Mouse (Mus musculus) embryonic facial prominence, embryonic 15.5 days (tissue): ENCODE measurements around the gene Dhdds. TPM values are rescaled to one million over a fixed set of nuclear protein-coding genes. Genes with fewer than 3 reads are reported as not detected.
"Not testable (repeated sequence)": the region's sequence is repeated elsewhere in the genome, so short reads cannot be mapped to it uniquely, and the experiment has no call there.

ENCODE experiments used
- ATAC-seq: fragments of 200-750 bp; cut with Nextera tagmentation; 2 replicates; pipeline ENCODE4 v1.8.0; 2017; ENCODE audit warnings: low read depth, moderate TSS enrichment; ENCODE audit not compliant: insufficient number of reproducible peaks, low FRiP score, low TSS enrichment
- H3K27ac ChIP-seq: fragments of 300-500 bp; sonication (generic); replicated peaks from 2 replicates; pipeline ENCODE4 v1.5.1; 2015; ENCODE audit warnings: mild to moderate bottlenecking, inconsistent platforms
- H3K27me3 ChIP-seq: fragments of 300-500 bp; sonication (generic); 2 replicates; pipeline ENCODE4 v1.6.1; 2015; ENCODE audit warnings: inconsistent platforms
- H3K36me3 ChIP-seq: fragments of 300-500 bp; sonication (generic); 2 replicates; pipeline ENCODE4 v1.6.1; 2015; ENCODE audit warnings: mild to moderate bottlenecking, inconsistent platforms
- H3K4me1 ChIP-seq: fragments of 300-500 bp; sonication (generic); 2 replicates; pipeline ENCODE4 v1.6.1; 2015; ENCODE audit warnings: inconsistent platforms
- H3K4me2 ChIP-seq: fragments of 300-500 bp; sonication (generic); replicated peaks from 2 replicates; pipeline ENCODE4 v1.6.1; 2015; ENCODE audit warnings: mild to moderate bottlenecking, inconsistent platforms
- H3K4me3 ChIP-seq: fragments of 300-500 bp; sonication (generic); replicated peaks from 2 replicates; pipeline ENCODE4 v1.5.1; 2015; ENCODE audit warnings: mild to moderate bottlenecking, inconsistent platforms
- H3K9ac ChIP-seq: fragments of 300-500 bp; sonication (generic); 2 replicates; pipeline ENCODE4 v1.6.1; 2015; ENCODE audit warnings: inconsistent platforms
- H3K9me3 ChIP-seq: fragments of 300-500 bp; sonication (generic); replicated peaks from 2 replicates; pipeline ENCODE4 v1.6.1; 2016; ENCODE audit warnings: inconsistent platforms
- WGBS: fragments of 180-500 bp; shearing (Covaris S2); methylation state at CpG from one replicate; pipeline ENCODE4 v1.1.7; 2015; 5-methylcytosine and 5-hydroxymethylcytosine counted together
- polyA plus RNA-seq: library from polyadenylated mRNA; unstranded; fragments of >200 nt; fragmentation: Nextera tagmentation; extraction: Ambion mirVana; gene quantifications from 2 replicates; pipeline ENCODE4 v1.2.1, GENCODE M21; 2015

Dhdds gene
- polyA plus RNA-seq, 1 experiment from 2014 or later: 44.2 TPM

DNA sequence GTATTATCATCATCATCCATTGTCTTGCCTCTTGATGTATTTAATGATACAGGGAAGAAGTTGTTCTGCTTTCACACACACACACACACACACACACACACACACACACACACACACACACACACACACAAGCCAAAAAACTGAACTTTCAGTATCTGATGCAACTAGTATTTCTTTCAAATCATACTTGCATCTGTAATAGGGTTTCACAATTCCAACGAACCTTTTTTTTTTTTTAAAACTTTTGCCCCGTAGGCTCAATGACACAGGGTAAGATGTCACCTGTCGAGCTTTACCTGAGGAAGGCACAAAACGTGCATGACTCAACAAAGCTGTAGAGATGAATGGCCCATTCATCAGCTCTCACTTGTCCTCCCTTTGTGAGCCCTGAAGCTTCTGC is 1.5 kb upstream of the Dhdds start:
- no peak overlapping the region for H3K4me3 ChIP-seq
- H3K27ac ChIP-seq: no peak overlapping the region
- H3K9ac ChIP-seq: no peak overlapping the region
- H3K4me2 ChIP-seq: no peak overlapping the region
- WGBS: 37% methylated on average over 4 of the region's 4 CpGs
- no peaks in the 10 kb centered on the region for H3K27me3 ChIP-seq
- no peaks in the 10 kb centered on the region for H3K9me3 ChIP-seq
- ATAC-seq: no peak
- H3K4me1 ChIP-seq: peaks cover 5% of the 10 kb centered on the region
- no peaks in the 10 kb centered on the region for H3K36me3 ChIP-seq

DNA sequence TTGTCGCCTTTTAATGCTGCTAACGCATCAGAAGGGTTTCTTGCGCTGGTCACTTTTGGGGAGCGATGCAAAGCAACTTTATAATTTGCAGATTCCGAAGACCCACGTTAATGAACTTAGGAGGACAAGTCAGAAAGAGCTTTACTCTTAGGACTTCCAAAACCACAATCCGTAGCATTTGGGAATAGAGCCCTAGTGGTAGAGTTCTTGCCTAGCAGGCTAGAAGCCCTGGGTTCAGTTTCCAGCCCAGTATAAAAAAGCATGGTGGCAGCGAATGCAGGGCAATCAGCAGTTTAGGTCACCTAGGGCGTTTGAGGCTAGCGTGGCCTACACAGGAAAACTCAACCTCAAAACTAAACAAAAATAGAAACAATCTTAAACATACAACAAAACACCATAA is 992 bp upstream of the Dhdds start:
- ATAC-seq: no peak
- WGBS: 43% methylated on average over 10 of the region's 10 CpGs

DNA sequence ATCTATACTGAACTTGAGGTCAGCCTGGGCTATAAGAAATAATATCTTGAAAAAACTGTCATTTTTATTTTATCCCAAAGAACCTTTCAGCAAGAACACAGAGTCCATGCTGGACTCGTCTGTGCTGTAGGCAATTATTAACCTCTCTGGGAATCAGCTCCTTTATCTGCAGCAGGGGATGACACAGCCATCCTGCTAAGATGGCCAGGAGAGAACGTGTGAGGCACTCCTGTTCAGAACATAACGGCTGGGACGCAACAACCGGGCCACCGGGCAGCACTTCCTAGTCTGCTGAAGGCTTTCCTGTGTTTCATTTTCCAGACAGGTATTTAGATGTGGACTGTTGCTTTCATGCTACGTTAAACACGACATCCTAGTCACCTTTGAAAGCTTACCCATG is 6.0 kb downstream of the Dhdds start:
- Histone ChIP-seq H3K27ac (no peak overlapping the region), H3K9me3 (no peaks in the 10 kb centered on the region), H3K4me1 (peaks cover 3% of the 10 kb centered on the region), H3K36me3 (peaks cover 62% of the 10 kb centered on the region), H3K9ac (no peak overlapping the region), H3K4me2 (no peak overlapping the region), H3K27me3 (no peaks in the 10 kb centered on the region), H3K4me3 (no peak overlapping the region)
- ATAC-seq: no peak
- WGBS: 95% methylated on average over 8 of the region's 8 CpGs

More for the DNA sequence above, 992 bp upstream of the Dhdds start:
- H3K27ac ChIP-seq: no peak overlapping the region
- no peak overlapping the region for H3K9ac ChIP-seq
- no peaks in the 10 kb centered on the region for H3K27me3 ChIP-seq
- H3K4me2 ChIP-seq: no peak overlapping the region
- H3K9me3 ChIP-seq: no peaks in the 10 kb centered on the region
- H3K4me1 ChIP-seq: peaks cover 5% of the 10 kb centered on the region
- H3K4me3 ChIP-seq: no peak overlapping the region
- no peaks in the 10 kb centered on the region for H3K36me3 ChIP-seq

DNA sequence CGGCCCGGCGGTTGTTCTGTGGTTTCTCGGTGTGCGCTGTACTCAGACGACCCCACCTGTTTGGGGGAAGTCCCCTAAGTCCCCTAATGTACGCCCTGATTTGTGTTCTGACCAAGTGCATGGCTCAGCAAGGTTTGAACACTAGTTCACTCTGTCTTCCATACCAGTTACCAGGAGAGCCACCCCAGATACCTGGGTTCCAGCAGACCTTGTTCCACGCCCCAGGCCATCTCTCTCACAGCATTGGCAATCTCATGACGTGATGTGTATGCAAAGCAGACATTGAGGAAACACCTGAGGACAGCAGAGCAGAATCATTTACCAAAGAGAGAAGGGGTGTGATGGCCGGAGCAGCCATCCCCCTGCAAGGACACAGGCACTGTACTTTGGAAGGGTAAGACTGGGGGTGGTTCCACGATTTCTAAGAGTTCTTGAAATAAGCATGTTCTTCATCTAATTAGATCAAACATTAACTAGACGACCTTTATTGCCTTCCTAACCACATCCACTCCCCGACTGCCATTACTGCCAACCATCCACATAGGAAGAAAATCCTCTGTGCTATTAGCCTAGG is 9.5 kb downstream of the Dhdds start:
- Histone ChIP-seq H3K4me2 (no peak overlapping the region), H3K27me3 (no peaks in the 10 kb centered on the region), H3K9me3 (no peaks in the 10 kb centered on the region), H3K27ac (no peak overlapping the region), H3K4me3 (no peak overlapping the region), H3K9ac (no peak overlapping the region), H3K4me1 (no peaks in the 10 kb centered on the region), H3K36me3 (peaks cover 88% of the 10 kb centered on the region)
- WGBS: 85% methylated on average over 13 of the region's 13 CpGs
- ATAC-seq: no peak

DNA sequence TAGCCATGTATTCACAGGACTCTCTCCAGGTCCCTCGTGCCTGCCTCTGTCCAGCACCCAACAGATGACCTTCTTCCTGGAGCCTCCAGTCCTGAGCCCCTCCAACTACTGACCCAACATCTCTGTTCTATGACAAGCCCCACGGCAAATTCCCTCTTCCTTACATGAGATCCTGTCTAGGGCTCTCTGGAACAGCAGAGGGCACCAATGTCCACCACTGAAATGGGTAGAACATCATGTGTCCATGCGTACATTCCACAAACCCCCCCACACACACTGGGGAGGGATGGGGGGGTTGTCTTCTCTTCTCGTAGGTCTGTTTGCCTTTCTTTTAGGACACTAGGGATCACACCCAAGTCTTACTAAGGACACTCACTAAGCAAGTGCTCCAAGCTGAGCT is 10.7 kb downstream of the Dhdds start:
- peaks cover 82% of the 10 kb centered on the region for H3K36me3 ChIP-seq
- 68% methylated on average over 4 of the region's 4 CpGs for WGBS
- no peak overlapping the region for H3K9ac ChIP-seq
- H3K27ac ChIP-seq: no peak overlapping the region
- ATAC-seq: no peak
- H3K4me2 ChIP-seq: no peak overlapping the region
- no peaks in the 10 kb centered on the region for H3K27me3 ChIP-seq
- no peaks in the 10 kb centered on the region for H3K9me3 ChIP-seq
- H3K4me3 ChIP-seq: no peak overlapping the region
- H3K4me1 ChIP-seq: no peaks in the 10 kb centered on the region

DNA sequence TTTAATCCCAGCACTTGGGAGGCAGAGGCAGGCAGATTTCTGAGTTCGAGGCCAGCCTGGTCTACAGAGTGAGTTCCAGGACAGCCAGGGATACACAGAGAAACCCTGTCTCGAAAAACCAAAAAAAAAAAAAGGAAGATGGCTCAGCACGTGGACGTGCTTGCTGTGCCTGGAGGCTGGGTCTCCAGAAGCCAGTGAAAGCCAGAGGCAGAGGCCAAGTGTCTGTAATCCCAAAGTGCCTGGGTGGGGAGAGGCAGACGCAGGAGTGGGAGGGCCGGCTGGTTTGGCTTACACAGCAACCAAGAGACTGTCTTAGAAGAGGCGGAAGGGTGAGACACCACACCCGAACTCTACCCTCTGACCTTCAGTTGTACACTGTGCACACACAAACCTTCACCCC is 12.4 kb downstream of the Dhdds start:
- ATAC-seq, H3K4me2 ChIP-seq, H3K4me1 ChIP-seq, H3K4me3 ChIP-seq, H3K27ac ChIP-seq, H3K9me3 ChIP-seq, H3K27me3 ChIP-seq, H3K9ac ChIP-seq: not testable (repeated sequence)
- H3K36me3 ChIP-seq: peaks cover 65% of the 10 kb centered on the region
- 89% methylated on average over 8 of the region's 8 CpGs for WGBS

DNA sequence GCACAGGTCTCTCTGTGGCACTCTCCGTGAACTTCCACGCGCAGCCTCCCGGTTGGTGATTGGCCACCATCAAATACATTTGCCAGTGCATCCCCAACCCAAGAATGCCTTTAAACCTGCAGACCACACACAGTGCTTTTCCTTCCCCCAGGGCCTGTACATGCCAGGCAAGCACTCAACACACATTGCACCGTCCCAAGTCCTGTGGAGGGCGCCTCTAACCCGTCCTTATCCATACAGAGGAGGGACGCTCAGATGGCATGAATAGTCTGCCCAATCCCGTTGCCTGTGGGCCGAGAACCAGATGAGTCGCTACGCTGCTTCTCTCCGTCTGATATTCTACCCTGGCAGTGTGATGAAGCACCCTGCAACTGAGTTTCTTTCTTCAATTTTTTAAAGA is 17.8 kb downstream of the Dhdds start:
- ATAC-seq: no peak
- no peak overlapping the region for H3K4me2 ChIP-seq
- no peak overlapping the region for H3K9ac ChIP-seq
- H3K27ac ChIP-seq: no peak overlapping the region
- H3K4me3 ChIP-seq: no peak overlapping the region
- no peaks in the 10 kb centered on the region for H3K9me3 ChIP-seq
- H3K36me3 ChIP-seq: peaks cover 70% of the 10 kb centered on the region
- H3K4me1 ChIP-seq: no peaks in the 10 kb centered on the region
- 78% methylated on average over 13 of the region's 13 CpGs for WGBS
- H3K27me3 ChIP-seq: no peaks in the 10 kb centered on the region

DNA sequence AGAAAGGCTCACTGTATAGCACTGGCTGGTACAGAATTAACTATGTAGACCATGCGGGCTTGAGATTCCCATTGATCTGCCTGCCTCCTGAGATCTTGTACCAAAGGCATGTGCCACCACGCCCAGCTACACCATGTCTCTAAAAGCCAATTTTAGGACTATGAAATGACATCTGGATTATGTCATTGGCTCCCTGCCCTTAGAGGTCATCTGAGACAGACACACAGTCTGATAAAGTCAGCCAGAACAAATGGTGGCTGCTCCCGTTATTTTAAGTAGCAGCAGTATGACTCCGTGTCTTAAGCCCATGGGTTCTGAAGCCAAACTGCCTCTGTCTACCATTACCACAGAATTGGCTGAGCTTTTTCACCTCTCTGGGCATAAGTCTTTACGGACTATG is 20.2 kb downstream of the Dhdds start:
- Histone ChIP-seq H3K9ac (no peak overlapping the region), H3K4me3 (no peak overlapping the region), H3K27ac (no peak overlapping the region), H3K27me3 (no peaks in the 10 kb centered on the region), H3K9me3 (no peaks in the 10 kb centered on the region), H3K36me3 (peaks cover 62% of the 10 kb centered on the region), H3K4me2 (no peak overlapping the region), H3K4me1 (no peaks in the 10 kb centered on the region)
- 69% methylated on average over 5 of the region's 5 CpGs for WGBS
- no peak for ATAC-seq

DNA sequence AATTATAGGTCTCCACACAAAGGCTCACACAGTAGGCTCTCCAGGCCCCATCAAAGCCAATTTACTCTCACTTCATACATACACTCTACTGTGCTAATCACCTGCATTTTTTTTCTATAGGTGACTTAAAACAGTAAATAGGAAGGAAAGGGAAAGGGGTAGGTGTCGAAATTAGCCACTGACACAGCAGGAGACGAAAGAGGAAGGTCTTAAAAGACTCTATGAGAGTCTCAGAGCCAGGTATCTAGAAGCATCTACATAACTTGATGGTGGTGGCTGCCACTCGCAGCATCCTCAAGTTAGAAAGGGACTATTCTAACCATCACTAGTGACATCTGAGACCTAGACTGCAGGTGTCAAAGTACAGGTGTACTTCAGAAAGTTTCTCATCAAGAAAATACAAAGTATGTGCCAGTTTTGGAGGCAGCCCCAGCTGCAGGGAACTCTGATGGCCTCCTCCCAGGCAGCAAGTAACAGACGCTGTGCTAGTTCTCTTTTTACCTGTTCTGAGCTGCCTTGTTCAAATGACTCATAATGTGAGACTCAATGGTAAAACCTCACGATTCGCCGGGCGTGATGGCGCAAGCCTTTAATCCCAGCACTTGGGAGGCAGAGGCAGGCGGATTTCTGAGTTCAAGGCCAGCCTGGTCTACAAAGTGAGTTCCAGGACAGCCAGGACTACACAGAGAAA is 22.6 kb downstream of the Dhdds start:
- WGBS: 92% methylated on average over 10 of the region's 10 CpGs

DNA sequence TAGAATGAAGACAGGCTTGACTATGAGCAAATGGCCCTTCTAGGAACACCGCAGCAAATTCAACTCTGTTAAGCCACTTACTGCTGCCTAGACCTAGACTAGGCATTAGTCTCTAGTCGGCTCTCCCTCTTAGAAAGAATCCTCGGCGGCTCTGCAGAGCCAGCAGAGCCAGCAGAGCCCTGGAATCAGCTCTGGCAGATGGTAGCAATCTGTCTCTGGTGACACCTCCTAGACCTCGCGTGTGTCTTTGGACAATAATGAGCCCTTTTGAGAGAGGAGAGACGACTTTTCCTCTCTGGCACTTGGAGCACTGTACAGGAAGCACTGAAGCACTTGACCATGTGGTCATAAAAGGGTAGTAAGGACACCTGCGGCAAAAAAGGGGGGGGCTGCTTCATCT is 29.0 kb downstream of the Dhdds start:
- H3K4me2 ChIP-seq: no peak overlapping the region
- H3K4me1 ChIP-seq: peaks cover 21% of the 10 kb centered on the region
- 58% methylated on average over 8 of the region's 8 CpGs for WGBS
- no peaks in the 10 kb centered on the region for H3K9me3 ChIP-seq
- H3K27ac ChIP-seq: no peak overlapping the region
- H3K4me3 ChIP-seq: no peak overlapping the region
- no peaks in the 10 kb centered on the region for H3K27me3 ChIP-seq
- peaks cover 21% of the 10 kb centered on the region for H3K36me3 ChIP-seq
- H3K9ac ChIP-seq: no peak overlapping the region
- ATAC-seq: no peak

More for the DNA sequence above, 22.6 kb downstream of the Dhdds start:
- Histone ChIP-seq H3K4me1 (no peaks in the 10 kb centered on the region), H3K4me3 (no peak overlapping the region), H3K9me3 (no peaks in the 10 kb centered on the region), H3K4me2 (no peak overlapping the region), H3K27ac (no peak overlapping the region), H3K27me3 (no peaks in the 10 kb centered on the region), H3K36me3 (peaks cover 61% of the 10 kb centered on the region), H3K9ac (no peak overlapping the region)
- no peak for ATAC-seq

DNA sequence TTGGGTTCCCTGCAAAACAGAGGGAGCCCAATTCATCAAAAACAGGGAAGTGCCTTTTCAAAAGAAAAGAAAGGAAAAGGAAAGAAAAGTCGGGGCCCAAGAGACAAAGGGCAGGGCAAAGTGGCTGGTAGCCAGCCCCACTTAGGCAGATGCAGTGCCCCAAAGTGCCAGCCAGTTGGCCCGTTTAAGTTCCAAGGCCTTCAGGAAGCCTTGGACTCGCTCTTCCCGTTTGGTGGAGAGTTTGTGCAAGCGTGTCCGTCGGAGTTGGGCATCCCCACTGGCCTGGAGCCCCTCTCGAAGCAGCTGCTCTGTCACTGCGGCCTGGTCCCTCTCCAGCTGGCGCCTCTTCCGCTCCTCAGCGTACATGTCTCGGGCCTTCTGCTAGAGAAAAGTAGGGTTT is 29.8 kb downstream of the Dhdds start:
- 81% methylated on average over 13 of the region's 13 CpGs for WGBS
- ATAC-seq: no peak
- Histone ChIP-seq H3K27me3 (no peaks in the 10 kb centered on the region), H3K4me2 (no peak overlapping the region), H3K4me1 (peaks cover 29% of the 10 kb centered on the region), H3K27ac (no peak overlapping the region), H3K4me3 (no peak overlapping the region), H3K36me3 (peaks cover 21% of the 10 kb centered on the region), H3K9me3 (no peaks in the 10 kb centered on the region), H3K9ac (no peak overlapping the region)

DNA sequence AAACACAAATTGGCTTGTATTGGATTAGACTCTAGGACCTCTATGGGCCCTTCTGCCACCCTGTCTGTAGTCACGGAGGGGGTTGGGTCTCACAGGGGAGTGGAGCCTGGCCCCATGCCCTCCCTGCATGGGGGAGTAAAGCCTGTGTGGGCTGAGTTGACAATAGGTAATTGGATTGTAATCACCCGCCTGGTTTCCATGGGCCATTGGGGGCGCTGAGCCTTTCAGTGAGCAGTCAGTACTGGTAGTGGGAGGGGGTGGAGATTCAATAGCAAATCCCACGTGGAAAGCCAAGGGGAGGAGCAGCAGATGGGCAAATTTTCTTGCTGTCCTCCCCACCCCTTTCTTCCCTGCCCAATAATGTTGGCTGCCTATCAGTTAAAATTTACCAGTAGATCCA is 30.5 kb downstream of the Dhdds start:
- Histone ChIP-seq H3K9ac (no peak overlapping the region), H3K4me2 (no peak overlapping the region), H3K36me3 (peaks cover 26% of the 10 kb centered on the region), H3K9me3 (no peaks in the 10 kb centered on the region), H3K4me3 (no peak overlapping the region), H3K4me1 (peaks cover 34% of the 10 kb centered on the region), H3K27ac (no peak overlapping the region), H3K27me3 (no peaks in the 10 kb centered on the region)
- 33% methylated on average over 4 of the region's 4 CpGs for WGBS
- no peak for ATAC-seq
